Mouse (Mus musculus) right cerebral cortex, adult 2 months (tissue): ENCODE measurements around the gene Chil4.
"Not testable (repeated sequence)": the region's sequence is repeated elsewhere in the genome, so short reads cannot be mapped to it uniquely, and the experiment has no call there.

Source experiments
- DNase-seq, 2 experiments: peaks; one replicate each; pipeline ENCODE4 v3.0.0; 2021 to 2022; ENCODE audit warnings: low spot score in 2 of 2

The Chil4 gene

DNA sequence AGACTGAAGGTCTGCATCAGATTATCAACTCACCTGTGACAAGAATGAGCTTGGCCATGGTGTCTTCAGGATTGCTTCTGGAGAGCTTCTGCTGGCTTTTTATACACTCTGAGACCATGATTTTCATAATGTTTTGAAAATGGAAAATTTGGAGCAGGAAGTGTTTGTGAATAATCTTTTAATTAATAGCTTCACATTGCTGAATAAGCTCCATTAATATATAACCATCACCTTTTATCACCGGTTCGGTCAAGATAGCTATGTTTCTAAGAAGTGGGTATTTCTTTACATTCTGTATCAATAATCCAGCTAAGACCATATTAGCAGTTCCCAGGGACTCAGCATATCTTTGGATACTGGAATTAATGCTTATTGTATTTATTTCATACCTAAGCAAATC is at the start of gene Chil4:
Chil4 (minus strand) TSS at position 101 of the 400 bp plus-strand sequence.
- no peak for DNase-seq

DNA sequence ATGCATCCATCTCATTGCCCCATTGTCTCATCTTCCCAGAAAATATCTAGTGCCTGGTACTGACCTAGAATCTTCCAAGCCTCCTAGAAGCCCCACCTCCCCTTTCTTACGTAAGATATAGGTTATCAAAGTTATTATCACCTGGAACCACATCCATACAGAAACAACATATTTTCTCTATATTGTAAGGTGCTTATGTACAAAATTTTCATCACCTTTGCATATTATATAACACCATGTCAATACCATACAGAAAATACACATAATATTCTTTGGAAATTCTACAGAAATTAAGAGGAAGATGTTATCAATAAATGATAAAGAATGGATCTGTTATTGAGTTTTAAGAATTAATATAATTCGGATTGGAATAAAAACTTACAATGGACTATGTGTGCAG is 46.5 kb upstream of the Chil4 start:
- no peak for DNase-seq

DNA sequence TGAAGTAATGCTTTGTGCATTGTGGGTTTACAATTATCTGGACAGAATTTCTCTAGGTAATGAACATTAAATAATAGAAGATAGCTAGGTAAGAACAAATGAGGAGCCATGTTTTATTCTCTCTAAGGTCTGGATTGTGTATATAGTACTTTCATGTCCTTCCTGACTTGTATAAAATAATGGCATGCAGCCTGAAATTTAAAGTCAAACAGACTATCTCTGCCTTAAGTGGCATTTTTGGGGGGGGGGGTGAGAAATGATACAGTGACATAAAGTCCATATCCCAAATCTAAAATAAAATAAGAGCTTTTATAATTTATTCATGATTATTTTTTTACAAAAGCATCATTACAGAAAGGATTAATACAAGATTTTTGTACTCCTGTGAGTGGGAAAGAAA is 45.5 kb upstream of the Chil4 start:
- DNase-seq = no peak

DNA sequence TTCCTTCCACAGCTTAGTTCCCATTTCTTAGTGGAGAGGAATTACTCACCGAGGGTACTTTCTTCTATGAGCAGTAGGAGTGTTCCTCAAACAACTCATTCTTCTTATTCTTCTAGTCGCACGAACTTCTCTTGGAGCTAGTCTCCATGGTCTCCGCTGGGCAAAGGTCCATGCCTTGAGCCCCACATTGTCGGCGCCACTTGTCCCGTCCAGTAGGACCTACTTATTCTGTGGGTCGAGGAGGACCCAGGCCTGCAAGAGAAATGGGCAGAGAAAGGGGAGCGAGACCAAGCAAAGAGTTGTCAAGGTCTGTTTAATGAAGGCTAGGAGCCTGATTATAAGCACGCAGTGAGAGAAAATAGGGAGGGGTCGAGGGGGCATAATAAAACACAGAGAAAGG is 37.8 kb upstream of the Chil4 start:
- DNase-seq = not testable (repeated sequence)

DNA sequence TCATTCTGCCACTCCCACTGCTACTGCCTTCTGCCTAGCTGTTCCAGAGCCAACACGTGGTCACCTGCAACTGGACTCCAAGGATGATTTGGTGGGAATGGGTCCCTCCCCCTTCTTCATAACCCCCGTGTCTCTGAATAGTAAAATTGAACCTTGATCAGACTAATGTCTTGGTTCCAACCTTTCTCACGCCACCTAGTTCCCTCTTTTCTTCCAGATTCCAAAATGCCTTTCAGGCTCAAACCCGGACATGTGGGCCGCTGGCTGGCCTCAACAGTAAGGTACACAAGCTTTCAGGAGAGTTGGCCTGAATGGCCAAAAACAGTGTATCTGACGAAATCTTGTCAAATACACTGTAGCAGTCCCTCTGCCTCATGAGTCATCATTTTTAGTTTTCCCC is 33.4 kb upstream of the Chil4 start:
- no peak for DNase-seq

DNA sequence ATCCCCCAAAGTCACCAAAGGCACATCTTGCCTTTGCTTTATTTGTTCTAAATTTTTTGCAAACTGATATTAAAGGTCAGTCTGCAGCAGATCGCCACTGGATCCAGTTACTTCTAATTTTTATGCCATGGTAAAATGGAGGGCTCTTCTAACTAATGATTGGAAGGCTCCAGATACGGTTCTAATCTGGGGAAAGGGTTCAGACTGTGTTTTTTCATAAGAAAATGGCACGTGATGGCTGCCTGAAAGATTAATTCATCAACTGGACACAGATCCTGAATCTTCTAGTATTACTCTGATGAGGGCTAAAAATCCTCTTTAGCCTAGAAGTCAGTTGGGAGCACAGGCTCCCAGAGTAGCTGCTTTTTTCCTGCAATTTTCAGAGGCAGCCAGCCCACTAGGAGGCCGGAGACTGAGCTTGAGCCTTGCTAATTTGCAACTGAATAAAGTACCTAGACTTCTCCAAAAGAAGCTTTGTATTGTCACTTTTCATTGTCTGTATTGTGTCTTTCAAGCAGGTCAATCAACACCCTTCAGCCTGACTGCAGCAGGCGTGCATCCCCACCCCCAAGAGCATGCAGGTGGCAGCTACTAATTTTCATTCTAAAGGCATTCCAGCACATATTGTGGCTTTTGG is 31.6 kb upstream of the Chil4 start:
- DNase-seq = not testable (repeated sequence)

DNA sequence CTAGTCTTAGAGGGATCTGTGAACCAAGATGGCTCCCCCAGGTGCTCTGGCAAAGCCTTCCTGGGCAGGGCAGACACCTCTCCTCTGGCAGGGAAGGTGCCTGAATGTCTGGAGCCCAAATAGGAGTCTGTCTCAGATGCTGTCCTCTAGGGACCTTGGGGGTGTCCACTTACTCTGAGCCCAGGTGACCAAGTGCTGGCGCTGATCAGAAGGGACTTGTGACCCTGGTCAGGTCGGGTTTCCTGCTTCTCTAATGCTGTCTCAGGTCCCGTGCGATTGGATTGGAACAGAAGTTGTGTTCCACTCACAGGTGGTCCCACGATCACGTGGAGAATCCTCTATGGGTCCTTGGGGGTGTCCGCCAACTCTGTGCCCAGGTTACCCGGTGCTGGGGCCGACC is 28.1 kb upstream of the Chil4 start:
- DNase-seq = not testable (repeated sequence)

DNA sequence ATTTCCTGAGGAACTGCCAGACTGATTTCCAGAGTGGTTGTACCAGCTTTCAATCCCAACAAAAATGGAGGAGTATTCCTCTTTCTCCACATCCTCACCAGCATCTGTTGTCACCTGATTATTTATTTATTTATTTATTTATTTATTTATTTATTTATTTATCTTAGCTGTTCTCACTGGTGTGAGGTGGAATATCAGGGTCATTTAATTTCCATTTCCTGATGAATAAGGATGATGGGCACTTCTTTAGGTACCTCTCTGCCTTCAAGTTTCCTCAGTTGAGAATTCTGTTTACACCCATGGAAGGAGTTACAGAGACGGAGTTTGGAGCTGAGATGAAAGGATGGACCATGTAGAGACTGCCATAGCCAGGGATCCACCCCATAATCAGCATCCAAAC is 20.9 kb upstream of the Chil4 start:
- DNase-seq = not testable (repeated sequence)

DNA sequence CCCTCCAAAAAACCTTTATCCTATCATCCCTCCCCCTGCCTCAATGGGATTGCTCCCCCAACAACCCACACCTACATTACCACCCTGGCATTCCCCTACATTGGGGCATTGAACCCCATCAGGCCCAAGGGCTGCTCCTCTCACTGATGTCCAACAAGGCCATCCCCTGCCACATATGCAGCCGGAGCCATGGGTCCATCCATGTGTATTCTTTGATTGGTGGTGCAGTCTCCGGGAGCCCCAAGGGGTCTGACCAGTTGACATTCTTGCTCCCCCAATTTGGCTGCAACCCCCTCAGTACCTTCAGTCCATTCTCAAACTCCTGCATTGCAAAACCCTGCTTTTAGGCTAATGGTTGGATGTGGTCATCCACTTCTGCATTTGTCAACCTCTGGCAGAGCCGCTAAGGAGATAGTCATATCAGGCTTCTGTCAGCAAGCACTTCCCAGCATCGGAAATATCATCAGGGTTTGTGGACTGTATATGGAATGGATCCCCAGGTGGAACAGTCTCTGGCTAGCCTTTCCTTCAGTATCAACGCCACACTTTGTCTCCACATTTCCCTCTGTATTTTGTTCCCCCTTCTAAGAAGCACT is 20.0 kb upstream of the Chil4 start:
- no peak for DNase-seq

DNA sequence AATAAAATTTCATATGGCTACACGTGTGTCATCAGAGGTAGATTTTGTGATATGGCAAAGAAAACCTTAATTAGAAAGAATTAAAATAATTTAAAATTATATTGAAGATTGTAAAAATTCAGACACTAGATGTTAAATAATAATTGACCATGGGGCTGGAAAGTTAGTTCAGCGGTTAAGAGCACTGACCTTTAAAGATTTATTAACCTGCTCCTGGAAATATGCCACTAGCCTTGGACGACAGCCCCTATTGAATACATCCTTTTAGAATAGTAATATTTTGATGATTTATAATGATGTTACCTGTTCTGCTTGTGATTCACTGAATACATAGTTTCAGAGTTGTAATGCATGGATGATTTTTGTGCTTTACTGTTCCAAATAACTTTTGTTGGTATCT is 4.1 kb upstream of the Chil4 start:
- not testable (repeated sequence) for DNase-seq

DNA sequence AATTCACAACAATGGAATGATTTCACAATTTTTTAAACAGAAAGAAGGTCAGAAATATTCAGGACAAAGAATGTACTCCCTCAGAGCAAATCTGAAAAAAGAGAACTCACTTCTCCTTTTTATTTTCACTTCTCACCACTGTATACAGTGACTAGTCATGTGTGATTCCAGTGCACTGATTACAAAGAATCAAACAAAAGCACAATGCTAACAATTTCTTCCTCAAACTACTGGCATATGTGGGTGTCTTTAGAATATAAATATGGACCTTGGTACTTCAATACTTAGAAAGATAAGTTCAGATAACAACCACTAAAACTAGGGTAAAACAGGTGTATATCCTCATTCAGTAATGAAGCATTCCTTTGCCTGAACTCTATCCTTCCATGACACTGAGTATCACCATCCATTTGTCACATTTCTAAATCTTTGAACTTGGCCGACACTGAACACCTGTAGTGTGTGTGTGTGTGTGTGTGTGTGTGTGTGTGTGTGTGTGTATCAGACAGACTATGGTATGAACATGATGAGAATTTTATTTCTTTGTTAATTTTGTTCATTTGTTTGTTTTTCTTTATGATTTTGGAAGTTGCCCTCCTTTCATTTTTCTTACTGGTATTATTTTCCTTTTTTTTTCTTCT is 2.4 kb upstream of the Chil4 start:
- no peak for DNase-seq

DNA sequence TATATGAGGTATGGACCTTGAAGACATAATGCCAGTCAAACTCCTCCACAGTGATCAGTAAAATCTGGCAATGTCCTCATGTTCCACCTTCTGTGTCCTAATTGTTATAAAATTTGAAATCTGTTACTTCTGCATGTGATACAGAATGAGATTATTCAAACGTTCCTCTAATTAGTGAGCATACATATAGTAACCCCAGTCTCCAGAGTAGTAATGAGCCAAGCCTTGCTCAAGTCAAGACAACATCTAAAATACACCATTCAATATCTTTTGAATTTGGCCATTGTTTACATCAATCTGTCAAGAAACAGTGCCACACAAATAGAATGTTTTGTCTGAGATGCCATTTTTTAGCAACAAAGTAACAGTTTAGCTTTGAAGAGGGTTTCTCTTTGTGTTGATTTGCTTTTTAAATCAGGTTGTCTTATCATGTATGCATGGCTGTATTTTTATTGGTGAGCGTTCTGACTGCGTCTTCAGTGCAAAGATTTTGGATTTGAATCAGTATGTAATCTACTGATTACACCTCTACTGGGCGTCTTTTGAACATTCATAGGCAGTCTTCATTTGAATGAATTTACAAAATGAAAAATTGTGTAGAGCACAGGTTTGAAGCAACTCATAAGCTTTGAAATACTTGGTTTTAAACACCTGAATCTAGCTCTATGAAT is 888 bp downstream of the Chil4 start:
- not testable (repeated sequence) for DNase-seq

DNA sequence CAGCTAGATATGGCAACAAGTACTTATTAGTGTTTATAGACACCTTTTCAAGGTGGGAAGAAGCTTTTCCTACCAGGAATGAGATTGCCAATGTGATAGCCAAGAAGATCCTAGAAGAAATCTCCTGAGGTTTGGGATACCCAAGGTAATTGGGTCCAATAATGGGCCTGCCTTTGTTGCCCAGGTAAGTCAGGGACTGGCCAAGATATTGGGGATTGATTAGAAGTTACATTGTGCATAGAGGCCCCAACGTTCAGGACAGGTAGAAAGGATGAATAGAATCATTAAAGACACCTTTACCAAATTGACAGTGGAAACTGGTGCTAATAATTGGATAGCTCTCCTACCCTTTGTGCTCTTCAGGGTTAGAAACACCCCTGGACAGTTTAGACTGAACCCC is 21.3 kb downstream of the Chil4 start:
- not testable (repeated sequence) for DNase-seq

DNA sequence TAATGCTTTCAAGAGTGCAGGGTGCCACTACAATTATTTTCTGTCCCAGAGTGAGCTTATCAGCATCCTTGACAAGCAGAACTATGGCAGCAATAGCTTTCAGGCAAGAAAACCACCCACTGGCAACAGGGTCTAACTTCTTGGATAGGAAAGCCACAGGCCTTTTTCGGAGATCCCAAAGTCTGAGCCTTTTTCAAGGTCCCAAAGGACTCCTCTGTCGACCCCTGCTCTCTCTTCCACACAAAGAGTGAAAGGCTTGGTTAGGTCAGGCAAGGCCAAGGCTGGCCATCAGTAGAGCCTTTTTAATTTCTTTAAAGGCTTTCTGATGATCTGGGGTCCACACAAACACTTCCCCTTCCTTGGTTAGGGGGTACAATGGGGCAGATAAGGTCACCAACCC is 22.1 kb downstream of the Chil4 start:
- DNase-seq = not testable (repeated sequence)

DNA sequence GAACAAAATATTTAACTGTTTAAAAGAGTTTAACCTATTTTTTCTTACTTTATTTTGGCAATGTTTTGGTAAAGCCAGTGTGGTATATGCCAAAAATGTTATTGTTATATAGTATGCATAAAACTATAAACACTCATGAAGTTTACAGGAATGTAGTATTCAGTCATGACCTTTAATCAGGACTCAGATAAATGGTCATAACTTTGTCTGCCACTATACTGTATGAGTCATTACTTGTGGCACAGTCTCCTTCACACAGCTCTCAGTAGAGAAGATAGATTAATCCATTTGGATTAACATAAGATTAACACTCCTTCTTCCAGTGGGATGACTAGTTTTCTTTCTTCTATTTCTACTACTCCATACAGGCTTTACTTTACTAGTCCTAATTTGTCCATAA is 23.0 kb downstream of the Chil4 start:
- no peak for DNase-seq

DNA sequence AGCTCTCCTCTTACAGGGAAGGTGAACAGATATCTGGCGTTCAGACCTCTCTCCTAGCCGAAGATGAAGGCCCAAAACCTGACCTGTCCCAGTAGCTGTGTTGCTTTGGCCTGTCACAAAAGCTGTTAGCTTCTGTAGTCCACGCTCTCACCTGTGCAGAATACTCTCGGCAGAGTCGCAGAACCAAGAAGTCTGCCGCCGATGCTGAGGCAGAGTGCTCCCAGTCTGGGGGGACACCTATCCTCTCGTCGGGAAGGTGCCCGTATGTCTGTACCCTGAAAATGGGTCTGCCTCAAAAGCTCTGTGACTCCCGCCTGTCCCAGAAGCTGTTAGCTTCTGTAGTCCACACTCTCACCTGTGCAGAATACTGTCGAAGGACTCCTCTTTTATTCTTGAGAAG is 23.8 kb downstream of the Chil4 start:
- DNase-seq = no peak

DNA sequence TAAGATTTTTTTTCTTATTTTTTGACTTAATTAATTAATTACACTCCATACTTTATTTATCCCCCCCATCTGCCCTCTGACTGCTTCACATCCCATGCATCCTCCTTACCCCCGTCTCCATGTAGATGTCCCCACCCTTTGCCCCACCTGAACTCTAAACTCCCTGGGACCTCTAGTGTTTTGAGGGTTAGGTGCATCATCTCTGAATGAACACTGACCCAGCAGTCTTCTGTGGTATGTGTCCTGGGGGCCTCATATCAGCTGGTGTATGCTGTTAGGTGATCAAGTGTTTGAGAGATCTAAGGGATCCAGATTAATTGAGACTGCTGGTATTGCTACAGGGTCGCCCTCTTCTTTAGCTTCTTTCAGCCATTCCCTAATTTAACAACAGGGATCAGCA is 31.3 kb downstream of the Chil4 start:
- DNase-seq = no peak

DNA sequence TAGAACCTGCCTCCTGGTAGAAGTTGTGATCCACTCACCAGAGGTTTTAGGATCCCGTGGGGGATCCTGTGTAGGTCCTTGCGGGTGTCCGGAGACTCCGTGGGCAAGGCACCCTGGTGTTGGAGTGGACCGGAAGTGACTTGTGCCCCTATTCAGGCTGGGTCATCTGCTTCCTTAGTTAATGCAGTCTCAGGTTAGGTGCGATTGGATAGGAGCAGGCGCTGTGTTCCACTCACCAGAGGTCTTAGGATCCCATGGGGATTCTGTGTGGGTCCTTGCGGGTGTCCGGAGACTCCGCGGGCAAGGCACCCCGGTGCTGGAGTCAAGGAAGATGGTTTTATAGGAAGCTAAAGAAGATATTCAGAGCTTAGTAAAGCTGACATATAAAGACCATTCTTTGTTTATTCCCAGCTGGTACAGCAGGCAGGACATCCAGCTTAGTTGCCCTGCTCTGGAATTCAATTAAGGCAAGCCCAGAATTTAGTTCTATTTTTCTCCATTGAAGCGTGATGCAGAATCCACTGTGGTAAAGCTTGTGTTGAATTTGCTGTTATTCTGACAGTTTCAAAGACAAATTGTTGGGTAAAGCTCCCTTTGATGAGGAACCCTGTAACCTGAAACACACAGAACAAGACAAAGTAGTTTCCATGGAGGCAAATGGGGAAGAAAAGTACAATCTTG is 41.7 kb downstream of the Chil4 start:
- DNase-seq = no peak

DNA sequence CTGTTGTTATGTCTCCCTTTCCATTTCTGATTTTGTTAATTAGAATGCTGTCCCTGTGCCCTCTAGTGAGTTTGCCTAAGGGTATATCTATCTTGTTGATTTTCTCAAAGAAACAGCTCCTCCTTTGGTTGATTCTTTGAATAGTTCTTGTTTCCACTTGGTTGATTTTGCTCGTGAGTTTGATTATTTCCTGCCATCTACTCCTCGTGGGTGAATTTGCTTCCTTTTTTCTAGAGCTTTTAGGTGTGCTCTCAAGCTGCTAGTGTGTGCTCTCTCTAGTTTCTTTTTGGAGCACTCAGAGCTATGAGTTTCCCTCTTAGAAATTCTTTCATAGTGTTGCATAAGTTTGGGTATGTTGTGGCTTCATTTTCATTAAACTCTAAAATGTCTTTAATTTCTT is 44.3 kb downstream of the Chil4 start:
- not testable (repeated sequence) for DNase-seq

DNA sequence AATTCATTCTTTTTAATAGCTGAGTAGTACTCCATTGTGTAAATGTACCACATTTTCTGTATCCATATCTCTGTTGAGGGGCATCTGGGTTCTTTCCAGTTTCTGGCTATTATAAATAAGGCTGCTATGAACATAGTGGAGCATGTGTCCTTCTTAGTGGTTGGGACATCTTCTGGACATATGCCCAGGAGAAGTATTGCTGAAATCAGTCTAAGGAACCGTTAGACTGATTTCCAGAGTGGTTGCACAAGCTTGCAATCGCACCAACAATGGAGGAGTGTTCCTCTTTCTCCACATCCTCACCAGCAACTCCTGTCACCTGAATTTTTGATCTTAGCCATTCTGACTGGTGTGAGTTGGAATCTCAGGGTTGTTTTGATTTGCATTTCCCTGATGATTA is 46.8 kb downstream of the Chil4 start:
- not testable (repeated sequence) for DNase-seq

DNA sequence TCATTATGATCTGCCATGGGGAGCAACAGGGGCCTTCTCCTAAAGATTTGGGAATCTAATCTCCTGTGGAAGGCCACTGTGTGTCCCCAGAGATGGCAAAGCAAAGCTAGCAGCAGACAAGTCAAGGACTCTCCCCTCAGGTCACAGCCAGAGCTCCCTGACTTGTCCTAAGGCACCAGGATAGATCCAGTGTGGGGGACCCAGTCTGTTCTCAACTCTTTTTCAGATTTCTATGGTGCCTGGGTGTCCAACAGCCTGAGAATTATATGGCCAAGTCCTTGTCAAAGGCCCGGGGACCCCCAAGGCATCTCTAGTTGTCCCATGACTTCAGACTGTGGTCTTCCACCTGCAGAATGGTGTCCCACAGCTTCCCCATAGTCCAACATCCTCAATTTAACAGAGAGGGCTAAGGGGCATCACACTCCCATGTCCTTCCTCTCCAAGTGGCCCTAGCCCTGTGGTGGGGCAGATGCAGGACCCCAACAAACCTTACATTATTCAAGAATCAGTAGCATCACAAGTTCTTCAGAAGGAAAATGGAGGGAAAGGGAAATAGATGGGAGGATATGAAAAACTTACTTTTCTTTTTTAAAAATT is 48.1 kb downstream of the Chil4 start:
- DNase-seq = no peak

DNA sequence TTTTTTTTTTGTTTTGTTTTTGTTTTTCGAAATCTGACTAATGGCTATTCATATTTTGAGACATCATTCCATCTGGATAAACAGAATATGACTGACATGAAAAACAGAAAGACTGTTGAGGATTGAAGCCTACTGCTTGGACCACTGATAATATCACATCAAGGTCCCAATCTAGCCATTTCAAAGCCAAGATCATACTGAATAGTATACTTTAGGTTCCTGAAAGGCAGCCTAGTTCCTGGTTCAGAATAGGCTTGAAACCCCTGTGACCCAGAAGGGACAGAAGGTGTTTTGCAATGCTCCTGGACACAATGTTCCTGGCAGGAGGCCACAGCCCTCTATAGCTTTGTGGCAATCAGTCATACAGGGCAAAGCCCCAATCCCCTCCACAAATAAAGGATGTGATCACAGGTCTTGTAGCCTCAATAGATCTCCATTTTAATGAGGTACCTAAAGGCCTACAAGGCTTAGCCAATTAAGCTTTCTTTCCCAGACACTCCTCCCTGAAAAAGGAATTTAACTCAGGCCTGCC is 48.7 kb downstream of the Chil4 start:
- no peak for DNase-seq
